Mouse (Mus musculus) limb, embryonic 13.5 days (tissue): ENCODE measurements around the gene Ltbp1. TPM values are rescaled to one million over a fixed set of nuclear protein-coding genes. Genes with fewer than 3 reads are reported as not detected.
A peak's percentile ranks its signal among the peaks of the same experiment; 100 is the strongest.
"Not testable (repeated sequence)": the region's sequence is repeated elsewhere in the genome, so short reads cannot be mapped to it uniquely, and the experiment has no call there.

Experiments used
- ATAC-seq: fragments of 200-750 bp; cut with Nextera tagmentation; 2 replicates; pipeline ENCODE4 v1.8.0; 2017; ENCODE audit warnings: low read depth, moderate number of reproducible peaks, moderate TSS enrichment; ENCODE audit not compliant: low FRiP score
- H3K27ac ChIP-seq: fragments of 300-500 bp; sonication (generic); 2 replicates; pipeline ENCODE4 v1.5.1; 2015; ENCODE audit warnings: inconsistent platforms, mild to moderate bottlenecking, moderate library complexity
- H3K27me3 ChIP-seq: fragments of 300-500 bp; sonication (generic); 2 replicates; pipeline ENCODE4 v1.6.1; 2015; ENCODE audit warnings: mild to moderate bottlenecking, inconsistent platforms
- H3K36me3 ChIP-seq: fragments of 300-500 bp; sonication (generic); 2 replicates; pipeline ENCODE4 v1.6.1; 2015; ENCODE audit warnings: inconsistent platforms, mild to moderate bottlenecking, moderate library complexity
- H3K4me1 ChIP-seq: fragments of 300-500 bp; sonication (generic); 2 replicates; pipeline ENCODE4 v1.6.1; 2015; ENCODE audit warnings: inconsistent platforms
- H3K4me2 ChIP-seq: fragments of 300-500 bp; sonication (generic); replicated peaks from 2 replicates; pipeline ENCODE4 v1.6.1; 2015; ENCODE audit warnings: inconsistent platforms, mild to moderate bottlenecking, moderate library complexity
- H3K4me3 ChIP-seq: fragments of 300-500 bp; sonication (generic); 2 replicates; pipeline ENCODE4 v1.5.1; 2015; ENCODE audit warnings: moderate library complexity, mild to moderate bottlenecking, inconsistent platforms
- H3K9ac ChIP-seq: fragments of 300-500 bp; sonication (generic); 2 replicates; pipeline ENCODE4 v1.6.1; 2015; ENCODE audit warnings: mild to moderate bottlenecking, inconsistent platforms
- H3K9me3 ChIP-seq: fragments of 300-500 bp; sonication (generic); 2 replicates; pipeline ENCODE4 v1.6.1; 2016; ENCODE audit warnings: inconsistent platforms
- WGBS: fragments of 180-500 bp; shearing (Covaris S2); methylation state at CpG from one replicate; pipeline ENCODE4 v1.1.7; 2015; 5-methylcytosine and 5-hydroxymethylcytosine counted together
- polyA plus RNA-seq: library from polyadenylated mRNA; unstranded; fragments of >200 nt; fragmentation: Nextera tagmentation; extraction: Ambion mirVana; gene quantifications from 2 replicates; pipeline ENCODE4 v1.2.1, GENCODE M21; 2015

Ltbp1 gene
- polyA plus RNA-seq, 1 experiment from 2014 or later, result 61.3 TPM

DNA sequence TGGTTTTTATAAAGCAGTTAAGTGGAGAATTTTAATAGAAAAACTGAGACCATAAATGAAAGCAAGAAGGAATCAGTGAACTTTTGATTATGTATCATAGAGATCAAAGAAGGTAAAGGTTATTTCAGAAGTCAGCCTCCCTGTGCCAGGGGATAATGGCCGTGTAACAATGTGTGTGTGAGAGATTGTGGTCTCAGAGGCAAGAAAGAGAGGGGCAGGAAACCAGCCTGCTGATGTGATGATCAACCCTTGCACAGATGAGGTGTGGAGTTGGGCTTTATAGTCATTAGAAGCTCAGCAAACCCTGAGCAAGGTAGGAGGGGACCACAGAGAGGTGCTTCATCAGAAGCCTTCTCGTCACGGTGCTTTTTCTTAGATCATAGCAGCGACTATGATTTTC, 128.6 kb downstream of the Ltbp1 start:
- Histone ChIP-seq H3K36me3 (no peaks in the 10 kb centered on the region), H3K9ac (no peak overlapping the region), H3K27me3 (no peaks in the 10 kb centered on the region), H3K4me1 (peaks cover 20% of the 10 kb centered on the region), H3K9me3 (no peaks in the 10 kb centered on the region), H3K27ac (no peak overlapping the region), H3K4me3 (no peak overlapping the region), H3K4me2 (no peak overlapping the region)
- WGBS, result 84% methylated on average over 4 of the region's 4 CpGs
- ATAC-seq, result no peak

- H3K4me2 ChIP-seq, result no peak overlapping the region
- no peak overlapping the region for H3K27ac ChIP-seq
- no peak overlapping the region for H3K4me3 ChIP-seq
- no peak overlapping the region for H3K9ac ChIP-seq
- no peaks in the 10 kb centered on the region for H3K9me3 ChIP-seq
- ATAC-seq, result no peak
- no peaks in the 10 kb centered on the region for H3K4me1 ChIP-seq
- H3K36me3 ChIP-seq, result 0 out of 2 replicates have a peak, but pooled peaks cover 3% of the 10 kb centered on the region
- WGBS, result 87% methylated on average over 2 of the region's 2 CpGs
- H3K27me3 ChIP-seq, result no peaks in the 10 kb centered on the region
These were observed 134.4 kb downstream of the Ltbp1 start for GRCm38 (mm10) chr17:75139731-75140130.

DNA sequence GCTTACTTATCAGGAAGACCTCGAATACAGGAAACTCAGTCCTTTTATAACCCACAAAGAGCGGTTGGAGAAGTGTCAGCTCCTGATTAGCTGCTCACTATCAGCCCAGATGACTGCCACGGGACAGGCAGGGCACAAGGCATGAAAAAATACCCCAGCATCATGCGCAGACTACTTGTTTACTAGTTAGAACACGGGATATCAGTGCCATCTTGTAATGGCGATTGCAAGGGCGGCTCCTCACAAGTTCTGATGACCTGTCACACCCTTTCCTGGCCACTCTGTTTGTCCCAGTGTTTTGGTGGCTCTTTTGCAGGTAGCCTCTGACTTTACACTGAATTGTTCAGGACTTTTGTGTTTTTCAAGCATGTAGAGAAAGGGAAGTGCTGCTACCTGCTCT, 137.5 kb downstream of the Ltbp1 start:
- H3K9me3 ChIP-seq, H3K4me1 ChIP-seq, H3K4me3 ChIP-seq, H3K4me2 ChIP-seq, H3K36me3 ChIP-seq, H3K27ac ChIP-seq, H3K9ac ChIP-seq, ATAC-seq, H3K27me3 ChIP-seq: not testable (repeated sequence)
- WGBS, result 75% methylated on average over 7 of the region's 7 CpGs

GRCm38 (mm10) chr17:75143927-75144326, 138.6 kb downstream of the Ltbp1 start:
- Histone ChIP-seq H3K4me1 (no peaks in the 10 kb centered on the region), H3K4me2 (no peak overlapping the region), H3K36me3 (peaks cover 3% of the 10 kb centered on the region; the same call in 1 of the 2 replicates), H3K9me3 (no peaks in the 10 kb centered on the region), H3K27ac (no peak overlapping the region), H3K27me3 (no peaks in the 10 kb centered on the region), H3K4me3 (no peak overlapping the region), H3K9ac (no peak overlapping the region)
- 49% methylated on average over 6 of the region's 6 CpGs for WGBS
- no peak for ATAC-seq

GRCm38 (mm10) chr17:75147218-75147617, 141.8 kb downstream of the Ltbp1 start:
- 88% methylated on average over 4 of the region's 4 CpGs for WGBS
- no peak overlapping the region for H3K4me2 ChIP-seq
- H3K27me3 ChIP-seq, result no peaks in the 10 kb centered on the region
- H3K9me3 ChIP-seq, result no peaks in the 10 kb centered on the region
- H3K9ac ChIP-seq, result no peak overlapping the region
- H3K27ac ChIP-seq, result no peak overlapping the region
- no peak for ATAC-seq
- no peak overlapping the region for H3K4me3 ChIP-seq
- H3K4me1 ChIP-seq, result no peaks in the 10 kb centered on the region
- peaks cover 7% of the 10 kb centered on the region for H3K36me3 ChIP-seq

- 83% methylated on average over 9 of the region's 9 CpGs for WGBS
- Histone ChIP-seq H3K9me3 (no peaks in the 10 kb centered on the region), H3K27ac (peak overlapping the region; percentile 48; the same call in 1 of the 2 replicates)
These were observed 146.4 kb downstream of the Ltbp1 start for GRCm38 (mm10) chr17:75151800-75152199.

GRCm38 (mm10) chr17:75153088-75153487, 147.7 kb downstream of the Ltbp1 start:
- H3K36me3 ChIP-seq, result peaks cover 12% of the 10 kb centered on the region
- H3K27me3 ChIP-seq, result no peaks in the 10 kb centered on the region
- no peaks in the 10 kb centered on the region for H3K9me3 ChIP-seq
- 0 out of 2 replicates have a peak, but pooled peaks cover 2% of the 10 kb centered on the region for H3K4me1 ChIP-seq
- no peak overlapping the region for H3K4me3 ChIP-seq
- H3K9ac ChIP-seq, result no peak overlapping the region
- no peak for ATAC-seq
- no peak overlapping the region for H3K4me2 ChIP-seq
- WGBS, result 60% methylated on average over 6 of the region's 6 CpGs
- no peak overlapping the region for H3K27ac ChIP-seq

More at GRCm38 (mm10) chr17:75151800-75152199, 146.4 kb downstream of the Ltbp1 start:
- peaks cover 12% of the 10 kb centered on the region for H3K36me3 ChIP-seq
- ATAC-seq, result no peak
- no peak overlapping the region for H3K9ac ChIP-seq
- 0 out of 2 replicates have a peak, but pooled peaks cover 2% of the 10 kb centered on the region for H3K4me1 ChIP-seq
- no peak overlapping the region for H3K4me2 ChIP-seq
- no peak overlapping the region for H3K4me3 ChIP-seq
- no peaks in the 10 kb centered on the region for H3K27me3 ChIP-seq

GRCm38 (mm10) chr17:75158385-75158784, 153.0 kb downstream of the Ltbp1 start:
- no peak for ATAC-seq
- no peak overlapping the region for H3K4me3 ChIP-seq
- no peak overlapping the region for H3K27ac ChIP-seq
- H3K36me3 ChIP-seq, result peaks cover 6% of the 10 kb centered on the region; the same call in 1 of the 2 replicates
- no peak overlapping the region for H3K4me2 ChIP-seq
- H3K9me3 ChIP-seq, result no peaks in the 10 kb centered on the region
- H3K4me1 ChIP-seq, result peaks cover 13% of the 10 kb centered on the region
- WGBS, result 88% methylated on average over 6 of the region's 6 CpGs
- no peaks in the 10 kb centered on the region for H3K27me3 ChIP-seq
- no peak overlapping the region for H3K9ac ChIP-seq

- no peaks in the 10 kb centered on the region for H3K27me3 ChIP-seq
- no peak overlapping the region for H3K27ac ChIP-seq
- no peak overlapping the region for H3K4me2 ChIP-seq
- H3K4me1 ChIP-seq, result peaks cover 15% of the 10 kb centered on the region
- H3K4me3 ChIP-seq, result no peak overlapping the region
- peaks cover 6% of the 10 kb centered on the region; the same call in 1 of the 2 replicates for H3K36me3 ChIP-seq
- 92% methylated on average over 8 of the region's 8 CpGs for WGBS
- no peaks in the 10 kb centered on the region for H3K9me3 ChIP-seq
- no peak for ATAC-seq
- H3K9ac ChIP-seq, result no peak overlapping the region
These were observed 153.9 kb downstream of the Ltbp1 start for GRCm38 (mm10) chr17:75159066-75159787.

DNA sequence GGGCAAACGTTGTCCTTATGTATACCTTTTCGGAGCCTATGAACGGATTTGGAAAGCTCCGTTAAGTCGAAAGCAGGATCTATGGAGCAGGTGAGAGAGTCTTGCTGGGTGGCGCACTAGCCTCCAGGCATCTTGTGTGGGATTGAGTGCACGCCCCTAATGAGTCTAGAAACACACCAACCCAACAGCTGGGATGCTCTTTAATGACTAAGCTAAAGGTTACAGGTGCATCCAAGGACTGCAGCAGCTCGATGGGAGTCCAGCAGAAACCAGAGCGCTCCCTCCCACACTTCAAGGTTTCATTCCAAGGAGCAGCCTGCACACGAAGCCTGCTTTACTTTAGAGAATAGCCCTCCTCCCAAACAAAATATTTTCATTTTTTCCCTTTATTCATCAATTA, 155.7 kb downstream of the Ltbp1 start:
- Histone ChIP-seq H3K4me2 (no peak overlapping the region), H3K36me3 (peaks cover 6% of the 10 kb centered on the region; the same call in 1 of the 2 replicates), H3K4me3 (no peak overlapping the region), H3K9ac (no peak overlapping the region), H3K27ac (no peak overlapping the region), H3K9me3 (no peaks in the 10 kb centered on the region), H3K27me3 (no peaks in the 10 kb centered on the region), H3K4me1 (peaks cover 12% of the 10 kb centered on the region)
- 75% methylated on average over 10 of the region's 10 CpGs for WGBS
- ATAC-seq, result no peak

- ATAC-seq, result no peak
- H3K4me1 ChIP-seq, result peaks cover 12% of the 10 kb centered on the region
- no peak overlapping the region for H3K4me3 ChIP-seq
- WGBS, result 64% methylated on average over 4 of the region's 4 CpGs
- no peak overlapping the region for H3K27ac ChIP-seq
- H3K36me3 ChIP-seq, result peaks cover 6% of the 10 kb centered on the region; the same call in 1 of the 2 replicates
- H3K4me2 ChIP-seq, result no peak overlapping the region
- H3K27me3 ChIP-seq, result no peaks in the 10 kb centered on the region
- H3K9me3 ChIP-seq, result no peaks in the 10 kb centered on the region
- no peak overlapping the region for H3K9ac ChIP-seq
These were observed 156.6 kb downstream of the Ltbp1 start for GRCm38 (mm10) chr17:75161931-75162330.

GRCm38 (mm10) chr17:75164566-75164965, 159.2 kb downstream of the Ltbp1 start:
- no peak overlapping the region for H3K4me2 ChIP-seq
- peaks cover 12% of the 10 kb centered on the region for H3K4me1 ChIP-seq
- H3K4me3 ChIP-seq, result no peak overlapping the region
- H3K27ac ChIP-seq, result no peak overlapping the region
- no peak overlapping the region for H3K9ac ChIP-seq
- peak; percentile 57 for ATAC-seq
- no peaks in the 10 kb centered on the region for H3K9me3 ChIP-seq
- no peaks in the 10 kb centered on the region for H3K27me3 ChIP-seq
- WGBS, result 53% methylated on average over 5 of the region's 5 CpGs
- H3K36me3 ChIP-seq, result peaks cover 3% of the 10 kb centered on the region; the same call in 1 of the 2 replicates
